Mouse (Mus musculus) heart, embryonic 14.5 days (tissue): ENCODE results near the gene 1700012P22Rik. TPM values are rescaled to one million over a fixed set of nuclear protein-coding genes. Genes with fewer than 3 reads are reported as not detected.

Source experiments
- ATAC-seq: fragments of 200-750 bp; cut with Nextera tagmentation; 2 replicates; pipeline ENCODE4 v1.8.0; 2017; ENCODE audit warnings: low read depth, moderate TSS enrichment; ENCODE audit not compliant: insufficient number of reproducible peaks, insufficient read depth, low FRiP score
- H3K27ac ChIP-seq, 2 experiments: fragments of 200-500 bp in 1 of 2; fragments of 300-500 bp in 1 of 2; sonication (generic) in 1 of 2; replicated peaks in 1 of 2; 2 replicates each; pipeline ENCODE4 v1.5.1; 2012 to 2014; ENCODE audit warnings: low read depth in 2 of 2, low read length in 2 of 2, control low read depth in 1 of 2, mild to moderate bottlenecking in 1 of 2, mixed read lengths in 1 of 2; ENCODE audit not compliant: control insufficient read depth in 1 of 2, insufficient read depth in 1 of 2
- H3K27me3 ChIP-seq: fragments of 300-500 bp; sonication (generic); 2 replicates; pipeline ENCODE4 v1.6.1; 2014; ENCODE audit warnings: mild to moderate bottlenecking, low read length, control low read depth; ENCODE audit not compliant: control insufficient read depth, insufficient read depth
- H3K36me3 ChIP-seq: fragments of 300-500 bp; sonication (generic); 2 replicates; pipeline ENCODE4 v1.6.1; 2014; ENCODE audit warnings: mild to moderate bottlenecking, control low read depth, low read length, mixed read lengths; ENCODE audit not compliant: control insufficient read depth, insufficient read depth
- H3K4me1 ChIP-seq, 2 experiments: fragments of 200-500 bp in 1 of 2; fragments of 300-500 bp in 1 of 2; sonication (generic) in 1 of 2; 2 replicates each; pipeline ENCODE4 v1.6.1; 2012 to 2014; ENCODE audit warnings: low read length in 2 of 2, control low read depth in 1 of 2, mixed read lengths in 1 of 2; ENCODE audit not compliant: control insufficient read depth in 2 of 2, insufficient read depth in 2 of 2
- H3K4me2 ChIP-seq: fragments of 300-500 bp; sonication (generic); 2 replicates; pipeline ENCODE4 v1.6.1; 2014; ENCODE audit warnings: mild to moderate bottlenecking, low read length
- H3K4me3 ChIP-seq, 2 experiments: fragments of 200-500 bp in 1 of 2; fragments of 300-500 bp in 1 of 2; sonication (generic) in 1 of 2; 2 replicates each; pipeline ENCODE4 v1.5.1; 2012 to 2014; ENCODE audit warnings: low read length in 2 of 2, mild to moderate bottlenecking in 2 of 2, control low read depth in 1 of 2, low read depth in 1 of 2, moderate library complexity in 1 of 2; ENCODE audit not compliant: control insufficient read depth in 1 of 2, insufficient read depth in 1 of 2
- H3K9ac ChIP-seq: fragments of 300-500 bp; sonication (generic); 2 replicates; pipeline ENCODE4 v1.6.1; 2014; ENCODE audit warnings: mild to moderate bottlenecking, low read length
- H3K9me3 ChIP-seq: fragments of 300-500 bp; sonication (generic); 2 replicates; pipeline ENCODE4 v1.6.1; 2016; ENCODE audit warnings: low read length, control low read depth; ENCODE audit not compliant: control insufficient read depth
- WGBS: fragments of 180-500 bp; shearing (Covaris S2); extraction: QIAGEN DNeasy Blood & Tissue Kit; methylation state at CpG from one replicate; pipeline ENCODE4 v1.1.7; 2014; 5-methylcytosine and 5-hydroxymethylcytosine counted together
- polyA plus RNA-seq: library from polyadenylated mRNA; unstranded; fragments of >200 nt; fragmentation: Nextera tagmentation; extraction: Ambion mirVana; gene quantifications from 2 replicates; pipeline ENCODE4 v1.2.1, GENCODE M21; 2014

1700012P22Rik gene
- polyA plus RNA-seq, 1 experiment from 2014 or later, result not detected

DNA sequence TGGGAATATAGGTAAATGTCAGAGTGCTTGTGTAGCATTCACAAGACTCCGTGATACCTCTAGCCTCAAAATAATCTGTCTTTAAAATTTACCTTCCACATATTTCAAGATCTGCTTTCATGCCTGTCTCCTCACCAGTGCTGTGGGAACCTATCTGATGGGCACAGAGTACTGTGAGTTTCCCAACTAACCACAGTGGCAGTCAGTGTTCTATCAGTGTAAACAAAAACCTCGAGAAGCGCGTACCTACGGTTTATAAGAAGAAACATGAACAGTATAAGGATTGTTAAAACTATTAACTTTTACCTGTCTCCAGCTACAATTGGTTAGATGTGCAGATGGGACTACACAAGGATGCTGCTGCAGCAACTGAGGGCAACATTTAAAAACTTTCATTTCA is 5.4 kb downstream of the 1700012P22Rik start:
- no peak overlapping the region for H3K4me3 ChIP-seq
- whole genome bisulfite sequencing, result 86% methylated on average over 5 of the region's 5 CpGs
- H3K9me3 ChIP-seq, result no peaks in the 10 kb centered on the region
- no peaks in the 10 kb centered on the region for H3K27me3 ChIP-seq
- H3K9ac ChIP-seq, result no peak overlapping the region
- ATAC-seq, result no peak
- H3K27ac ChIP-seq, result no peak overlapping the region
- no peaks in the 10 kb centered on the region for H3K36me3 ChIP-seq
- H3K4me2 ChIP-seq, result no peak overlapping the region
- H3K4me1 ChIP-seq, result no peaks in the 10 kb centered on the region

DNA sequence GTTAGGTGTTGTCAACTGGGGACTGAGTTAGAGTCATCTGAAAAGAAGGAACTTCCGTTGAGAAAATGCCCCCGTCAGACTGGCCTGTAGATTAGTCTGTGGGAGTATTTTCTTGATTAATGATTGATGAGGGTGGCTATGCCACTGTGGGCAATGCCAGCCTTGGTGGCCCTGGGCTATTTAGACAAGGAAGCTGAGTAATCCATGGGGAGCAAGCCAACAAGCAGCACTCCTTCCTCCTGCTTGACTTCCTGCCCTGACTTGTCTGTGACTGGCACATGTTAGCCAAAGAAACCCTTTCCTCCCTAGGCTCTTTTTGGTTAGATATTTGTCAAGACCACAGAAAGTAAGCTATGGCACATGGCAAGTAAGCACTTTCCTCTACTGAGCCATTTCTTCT is 7.8 kb downstream of the 1700012P22Rik start:
- Histone ChIP-seq H3K4me1 (no peaks in the 10 kb centered on the region), H3K9me3 (no peaks in the 10 kb centered on the region), H3K4me3 (no peak overlapping the region), H3K27ac (no peak overlapping the region), H3K4me2 (no peak overlapping the region), H3K27me3 (no peaks in the 10 kb centered on the region), H3K9ac (no peak overlapping the region), H3K36me3 (no peaks in the 10 kb centered on the region)
- 91% methylated on average over 2 of the region's 2 CpGs for WGBS
- ATAC-seq, result no peak

DNA sequence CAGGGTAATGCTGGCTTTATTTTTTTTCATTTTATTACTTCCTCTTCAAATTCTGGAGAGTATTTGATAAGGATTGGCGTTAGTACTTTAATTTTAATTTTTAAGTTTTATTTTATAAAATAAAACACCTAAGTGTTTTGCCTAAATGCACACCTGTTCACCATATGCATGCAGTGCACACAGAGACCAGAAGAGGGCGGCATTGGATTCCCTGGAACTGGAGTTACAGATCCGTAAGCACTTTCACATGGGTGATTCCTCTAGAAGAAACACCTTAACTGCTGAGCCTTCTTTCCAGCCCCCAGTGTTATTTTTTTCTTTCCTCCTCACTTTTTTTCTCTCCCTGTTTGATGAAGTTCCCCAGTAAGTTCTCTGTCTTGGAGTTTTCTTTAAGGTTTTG is 9.7 kb downstream of the 1700012P22Rik start:
- ATAC-seq, result no peak
- Histone ChIP-seq H3K27ac (no peak overlapping the region), H3K36me3 (no peaks in the 10 kb centered on the region), H3K4me1 (no peaks in the 10 kb centered on the region), H3K9me3 (no peaks in the 10 kb centered on the region), H3K4me2 (no peak overlapping the region), H3K27me3 (no peaks in the 10 kb centered on the region), H3K9ac (no peak overlapping the region), H3K4me3 (no peak overlapping the region)
- WGBS, result 12% methylated on average over 3 of the region's 3 CpGs

DNA sequence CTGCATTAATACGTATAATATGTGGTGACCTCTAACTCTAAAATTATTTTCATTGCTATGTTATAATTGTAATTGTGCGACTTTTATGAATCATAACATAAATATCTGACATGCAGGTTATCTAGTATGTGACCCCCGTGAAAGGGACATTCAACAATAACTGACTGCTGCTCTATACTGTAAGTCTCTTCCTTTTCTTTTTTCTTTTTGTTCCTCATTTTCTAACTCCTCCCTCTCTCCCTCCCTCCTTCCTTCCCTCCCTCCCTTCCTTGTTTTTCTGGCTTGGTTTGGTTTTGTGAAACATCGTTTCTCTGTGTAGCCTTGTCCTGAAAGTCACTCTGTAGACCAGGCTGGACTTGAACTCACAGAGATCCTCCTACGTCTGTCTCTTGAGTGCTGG is 14.0 kb downstream of the 1700012P22Rik start:
- Histone ChIP-seq H3K4me3 (no peak overlapping the region), H3K9ac (no peak overlapping the region), H3K9me3 (no peaks in the 10 kb centered on the region), H3K27ac (no peak overlapping the region), H3K4me1 (no peaks in the 10 kb centered on the region), H3K4me2 (no peak overlapping the region), H3K36me3 (no peaks in the 10 kb centered on the region), H3K27me3 (no peaks in the 10 kb centered on the region)
- WGBS, result 61% methylated on average over 5 of the region's 5 CpGs
- ATAC-seq, result no peak

DNA sequence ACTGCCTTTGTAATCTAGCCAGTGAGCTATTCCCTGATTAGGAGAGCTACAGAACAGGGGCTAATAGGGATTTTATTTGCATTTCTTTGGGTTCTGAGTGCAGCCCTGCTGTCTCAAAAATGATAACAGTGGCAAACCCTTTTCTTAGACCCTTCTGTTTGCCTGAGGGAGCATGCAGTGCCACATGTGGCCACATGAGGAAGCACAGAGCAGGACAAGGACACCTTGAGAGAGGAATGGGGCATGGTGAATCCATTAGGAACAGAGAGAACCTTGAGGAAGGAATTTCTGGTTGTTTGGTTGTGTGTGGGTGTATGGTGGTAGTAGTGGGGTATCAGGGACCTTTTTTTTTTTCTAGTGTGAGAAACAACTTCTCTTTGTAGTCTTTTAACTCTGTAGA is 17.9 kb downstream of the 1700012P22Rik start:
- no peaks in the 10 kb centered on the region for H3K27me3 ChIP-seq
- H3K4me3 ChIP-seq, result no peak overlapping the region
- H3K9ac ChIP-seq, result no peak overlapping the region
- no peak for ATAC-seq
- no peak overlapping the region for H3K4me2 ChIP-seq
- H3K36me3 ChIP-seq, result no peaks in the 10 kb centered on the region
- no peaks in the 10 kb centered on the region for H3K4me1 ChIP-seq
- no peak overlapping the region for H3K27ac ChIP-seq
- H3K9me3 ChIP-seq, result no peaks in the 10 kb centered on the region

DNA sequence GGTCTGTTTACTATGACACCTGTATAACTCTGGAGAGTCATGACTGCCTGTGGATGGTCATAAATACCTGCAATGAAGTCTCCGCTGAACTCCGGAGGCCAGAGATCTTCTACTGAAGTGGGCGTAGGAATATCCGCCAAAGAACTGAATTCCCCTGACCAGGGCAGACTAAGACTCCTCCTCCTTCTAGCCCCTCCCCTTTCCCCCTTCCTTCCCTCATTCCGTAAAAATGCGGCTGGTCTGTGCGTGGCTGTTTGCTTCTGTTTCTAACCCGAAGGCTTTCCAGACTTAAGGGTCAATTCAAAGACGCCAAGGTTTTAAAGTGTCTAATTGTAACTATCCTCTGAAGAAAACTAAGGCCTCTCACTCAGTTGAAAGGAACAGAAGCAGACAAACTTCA is 30.3 kb downstream of the 1700012P22Rik start, which contains the start of gene Pramef12:
TSS of gene Pramef12 (minus strand) at position 175 of the 400 bp plus-strand sequence.
- WGBS, result 61% methylated on average over 9 of the region's 9 CpGs
- Histone ChIP-seq H3K4me3 (no peak within 1 kb of the TSS), H3K4me2 (no peak within 1 kb of the TSS), H3K36me3 (no peaks in the 10 kb centered on the region), H3K9me3 (no peaks in the 10 kb centered on the region), H3K27me3 (no peaks in the 10 kb centered on the region), H3K27ac (no peak within 1 kb of the TSS), H3K9ac (no peak within 1 kb of the TSS), H3K4me1 (no peaks in the 10 kb centered on the region; a peak in 1 of 4 replicates)
- no peak for ATAC-seq

DNA sequence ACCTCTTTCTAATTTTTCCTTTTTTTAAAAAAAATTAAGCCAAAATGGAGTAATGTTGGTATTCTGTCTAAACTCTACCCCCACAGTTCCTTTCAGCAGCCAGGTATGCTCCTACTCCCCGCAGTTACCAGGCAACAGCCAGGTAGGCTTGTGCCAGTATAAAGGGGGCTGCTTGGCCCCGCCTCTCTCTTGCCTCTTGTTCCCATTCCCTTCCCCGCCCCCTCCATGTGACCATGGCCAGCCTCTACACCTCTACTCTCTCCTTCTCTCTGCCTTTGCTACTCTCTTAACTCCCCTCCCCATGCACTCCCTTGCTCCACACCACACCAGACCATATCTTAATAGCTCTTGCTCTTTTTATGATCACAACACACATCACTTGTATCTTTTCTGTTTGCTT is 32.3 kb downstream of the 1700012P22Rik start:
- WGBS, result 66% methylated on average over 3 of the region's 3 CpGs
- no peak overlapping the region for H3K27ac ChIP-seq
- H3K9ac ChIP-seq, result no peak overlapping the region
- no peak for ATAC-seq
- H3K9me3 ChIP-seq, result no peaks in the 10 kb centered on the region
- H3K4me3 ChIP-seq, result no peak overlapping the region
- no peaks in the 10 kb centered on the region; a peak in 1 of 4 replicates for H3K4me1 ChIP-seq
- no peaks in the 10 kb centered on the region for H3K36me3 ChIP-seq
- no peaks in the 10 kb centered on the region for H3K27me3 ChIP-seq
- H3K4me2 ChIP-seq, result no peak overlapping the region

DNA sequence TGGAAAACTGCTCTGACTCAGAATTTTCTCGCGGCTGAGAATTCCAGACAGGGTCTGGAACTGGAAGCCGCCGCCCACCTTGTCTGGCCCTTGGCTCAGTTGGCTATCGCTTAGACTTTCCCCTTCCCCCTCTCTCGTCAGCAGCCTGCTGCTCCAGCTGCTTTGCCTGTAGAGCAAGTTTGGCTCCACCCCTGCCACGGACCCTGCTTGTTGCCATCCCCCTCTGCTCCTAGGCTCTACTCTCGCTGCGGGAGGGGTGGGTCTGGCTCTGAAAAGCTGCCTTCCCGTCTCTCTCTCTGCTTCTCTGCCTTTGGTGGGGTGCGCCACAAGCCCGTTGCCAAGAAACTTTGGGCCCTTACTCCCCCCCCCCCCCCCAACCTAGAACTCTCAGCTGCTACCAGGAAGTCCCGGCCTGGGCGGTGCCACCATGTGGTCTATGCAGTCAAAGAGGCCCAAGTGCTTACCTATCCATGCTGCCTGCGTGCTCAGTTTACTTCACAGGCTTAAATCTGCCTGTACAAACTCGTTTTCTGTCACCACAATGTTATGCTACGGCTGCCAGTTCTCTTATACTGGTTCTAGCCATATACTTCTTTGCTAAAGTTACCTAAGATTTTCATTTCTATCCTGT is 34.0 kb downstream of the 1700012P22Rik start:
- H3K36me3 ChIP-seq, result no peaks in the 10 kb centered on the region
- peak; percentile 87 for ATAC-seq
- H3K4me2 ChIP-seq, result peak overlapping the region; percentile 67
- H3K9ac ChIP-seq, result peak overlapping the region; percentile 48
- H3K4me1 ChIP-seq, result no peaks in the 10 kb centered on the region; a peak in 1 of 4 replicates
- H3K27me3 ChIP-seq, result no peaks in the 10 kb centered on the region
- WGBS, result 2% methylated on average over 17 of the region's 17 CpGs
- no peaks in the 10 kb centered on the region for H3K9me3 ChIP-seq
- H3K4me3 ChIP-seq, result peak overlapping the region; percentile 31 to 63
- H3K27ac ChIP-seq, result peak overlapping the region; percentile 21 to 67
